8 mouse cellular contexts compared by ENCODE assay signal in genomic region chr8:126422174-126422919, GRCm38 (mm10). TPM values are rescaled to one million over a fixed set of nuclear protein-coding genes. Genes with fewer than 3 reads are reported as not detected.
DNase-seq lines count a peak whose midpoint lies in the region; ATAC-seq lines count a peak whose summit lies in the region.

TSS of gene Coa6 (plus strand) at chr8:126422515.

- peak; percentile 98 for ATAC-seq in inflammation-experienced regulatory T-cells, adult 6 months
- peak; percentile 95 for ATAC-seq in megakaryocyte-erythroid progenitor cell, adult 5-6 weeks (replicated peaks; ENCODE audit: low FRiP score, low TSS enrichment, poor library complexity, severe bottlenecking)

- peak; percentile 98 to 99 for DNase-seq in adrenal gland, adult (ENCODE audit: inconsistent age in 2 of 2, low spot score in 1 of 2)
- peak; percentile 98 for DNase-seq in embryo, embryonic 10.5 days (ENCODE audit: low spot score)
- peak; percentile 98 for DNase-seq in gastrocnemius, postnatal 14 days
- peak; percentile 97 to 99 for DNase-seq in left cerebral cortex, postnatal 10 days (ENCODE audit: extremely low spot score in 1 of 2, low spot score in 2 of 2)
- DNase-seq in right cerebral cortex, postnatal 25 days: peak; percentile 97
- DNase-seq in urinary bladder, postnatal 4 days (ENCODE audit: low spot score in 2 of 2): peak; percentile 96 to 98

- intact Hi-C loops in gastrocnemius, postnatal 14 days (cut with DNase I; ENCODE audit: low total_unique reads): no loop called here
- intact Hi-C loops in left cerebral cortex, postnatal 10 days (cut with DNase I): loop anchor here (5.0 kb wide), 1 partner anchor 165 kb away; no protein-coding TSS in a partner anchor

RNA-seq across cellular contexts. Expression of gene Coa6, which starts in this region (rescaled TPM):
- total RNA-seq in gastrocnemius, postnatal 14 days (2021): 10 to 100 TPM; 15.3 to 15.6 TPM
- polyA plus RNA-seq in inflammation-experienced regulatory T-cells, adult 6 months (2017; shearing (Covaris generic)): 10 to 100 TPM; 43.4 to 59.4 (median 48.4) TPM
- total RNA-seq in left cerebral cortex, postnatal 10 days (2021): 10 to 100 TPM; 21.9 to 27.1 TPM
- total RNA-seq in megakaryocyte-erythroid progenitor cell, adult 5-6 weeks (2014; fragmentation: Nextera tagmentation): 31.5 and 34.2 TPM in 2 replicates
- 13.8 and 36.9 TPM in 2 replicates for total RNA-seq in megakaryocyte-erythroid progenitor cell, adult 5-6 weeks (2017)

Comparison
In these comparisons a context has a peak if more than half of its experiments do, and no peak if none do; other contexts are left out.
1. Peak in every context shown above with its lines: DNase-seq and ATAC-seq.